Mouse (Mus musculus): ENCODE data around the gene Ralgapa2.
A peak's percentile ranks its signal among the peaks of the same experiment; 100 is the strongest.

Gene Ralgapa2

GRCm38 (mm10) chr2:146223176-146223905 is 288.8 kb downstream of the Ralgapa2 start:
- peak in 1 of 2 experiments; percentile 37 for DNase-seq (ENCODE audit: low spot score in 2 of 2)

GRCm38 (mm10) chr2:146222279-146223175 is 289.6 kb downstream of the Ralgapa2 start:
- peak in 1 of 2 experiments; percentile 32 for DNase-seq (ENCODE audit: low spot score in 2 of 2)

- peak; percentile 37 to 45 for DNase-seq (ENCODE audit: low spot score in 2 of 2)
Measured at GRCm38 (mm10) chr2:146221929-146222278, 290.2 kb downstream of the Ralgapa2 start.

GRCm38 (mm10) chr2:146221076-146221928 is 290.8 kb downstream of the Ralgapa2 start, which contains the start of gene Insm1:
Insm1 (plus strand) TSS chr2:146221921.
- peak; percentile 54 to 55 for DNase-seq (ENCODE audit: low spot score in 2 of 2)

- DNase-seq (ENCODE audit: low spot score in 2 of 2): peak in 1 of 2 experiments; percentile 26
Measured at GRCm38 (mm10) chr2:146220591-146221075, 291.5 kb downstream of the Ralgapa2 start.

- DNase-seq (ENCODE audit: low spot score in 2 of 2): no peak
Measured at GRCm38 (mm10) chr2:146219791-146220190, 292.4 kb downstream of the Ralgapa2 start.

- peak; percentile 44 to 47 for DNase-seq (ENCODE audit: low spot score in 2 of 2)
Measured at GRCm38 (mm10) chr2:146218881-146219535, 293.1 kb downstream of the Ralgapa2 start.

- DNase-seq (ENCODE audit: low spot score in 2 of 2): no peak
Measured at GRCm38 (mm10) chr2:146218161-146218691, 293.9 kb downstream of the Ralgapa2 start.

- DNase-seq (ENCODE audit: low spot score in 2 of 2): peak; percentile 24 to 27
Measured at GRCm38 (mm10) chr2:146217227-146217980, 294.7 kb downstream of the Ralgapa2 start.

- DNase-seq (ENCODE audit: low spot score in 2 of 2): no peak
Measured at GRCm38 (mm10) chr2:146216111-146217064, 295.8 kb downstream of the Ralgapa2 start.

- peak; percentile 51 to 56 for DNase-seq (ENCODE audit: low spot score in 2 of 2)
Measured at GRCm38 (mm10) chr2:146214715-146215114, 297.4 kb downstream of the Ralgapa2 start.

- no peak for DNase-seq (ENCODE audit: low spot score in 2 of 2)
Measured at GRCm38 (mm10) chr2:146210968-146211367, 301.2 kb downstream of the Ralgapa2 start.

- no peak for DNase-seq (ENCODE audit: low spot score in 2 of 2)
Measured at GRCm38 (mm10) chr2:146197947-146198346, 314.2 kb downstream of the Ralgapa2 start.

- no peak for DNase-seq (ENCODE audit: low spot score in 2 of 2)
Measured at GRCm38 (mm10) chr2:146196126-146196525, 316.0 kb downstream of the Ralgapa2 start.

Measured in right cerebral cortex, adult 2 months (tissue).